Mouse (Mus musculus) ES-Bruce4 (cell line): ENCODE measurements around the gene Hoxa13.

Experiments used
- CTCF ChIP-seq: IDR thresholded peaks from one replicate; pipeline ENCODE4 v1.8.1; 2011; ENCODE audit warnings: low read depth, low read length
- EP300 ChIP-seq: IDR thresholded peaks from 2 replicates; pipeline ENCODE4 v1.6.1; 2011; ENCODE audit warnings: low read depth, low read length; ENCODE audit not compliant: insufficient read depth
- POLR2A ChIP-seq: IDR thresholded peaks from one replicate; pipeline ENCODE4 v1.8.1; 2011; ENCODE audit warnings: low read length; ENCODE audit not compliant: insufficient read depth

- TF ChIP-seq POLR2A: no peak
- no peak for TF ChIP-seq CTCF
- TF ChIP-seq EP300: no peak
Observed at GRCm38 (mm10) chr6:52217895-52218642, 42.6 kb downstream of the Hoxa13 start.
